Mouse (Mus musculus): ENCODE results near the gene Kcnk18. TPM values are rescaled to one million over a fixed set of nuclear protein-coding genes. Genes with fewer than 3 reads are reported as not detected.
A peak's percentile ranks its signal among the peaks of the same experiment; 100 is the strongest.

Kcnk18 gene
- polyA plus RNA-seq, 1 experiment: not detected

GRCm38 (mm10) chr19:59260718-59261442 lies 41.9 kb downstream of the Kcnk18 start, which contains the start of gene Slc18a2:
TSS of gene Slc18a2 (plus strand) at chr19:59260896.
- TF ChIP-seq CTCF (IDR thresholded peaks at IDR 0.05; ENCODE audit: borderline replicate concordance, extremely low read depth, insufficient read depth, insufficient read length) (no peak), POLR2A (IDR thresholded peaks at IDR 0.05; ENCODE audit: borderline replicate concordance, extremely low read depth, insufficient read depth, insufficient read length, poor library complexity, severe bottlenecking) (no peak)
- DNase-seq (ENCODE audit: low read depth): peak; percentile 71

- DNase-seq (ENCODE audit: low read depth): no peak
- TF ChIP-seq POLR2A (IDR thresholded peaks at IDR 0.05; ENCODE audit: borderline replicate concordance, extremely low read depth, insufficient read depth, insufficient read length, poor library complexity, severe bottlenecking) (no peak), CTCF (IDR thresholded peaks at IDR 0.05; ENCODE audit: borderline replicate concordance, extremely low read depth, insufficient read depth, insufficient read length) (no peak)
Observed at GRCm38 (mm10) chr19:59261604-59262003, 42.6 kb downstream of the Kcnk18 start.

DNA sequence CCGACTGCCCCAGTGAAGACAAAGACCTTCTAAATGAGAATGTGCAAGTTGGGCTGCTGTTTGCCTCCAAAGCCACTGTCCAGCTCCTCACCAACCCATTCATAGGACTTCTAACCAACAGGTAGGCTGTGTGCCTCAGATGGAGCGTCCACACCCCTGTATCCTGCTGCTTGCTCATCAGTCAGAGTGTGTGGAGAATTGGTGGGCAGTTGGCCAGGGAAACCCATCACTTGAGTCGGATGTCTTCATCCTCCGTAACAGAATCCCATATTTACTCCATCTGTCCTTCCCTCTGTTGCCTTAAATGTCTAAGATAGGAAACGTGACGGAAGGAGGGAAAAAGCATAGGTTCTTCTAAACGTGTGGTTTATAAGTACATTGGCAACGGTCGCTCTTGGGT lies 44.2 kb downstream of the Kcnk18 start:
- DNase-seq (ENCODE audit: low read depth): peak; percentile 32

DNA sequence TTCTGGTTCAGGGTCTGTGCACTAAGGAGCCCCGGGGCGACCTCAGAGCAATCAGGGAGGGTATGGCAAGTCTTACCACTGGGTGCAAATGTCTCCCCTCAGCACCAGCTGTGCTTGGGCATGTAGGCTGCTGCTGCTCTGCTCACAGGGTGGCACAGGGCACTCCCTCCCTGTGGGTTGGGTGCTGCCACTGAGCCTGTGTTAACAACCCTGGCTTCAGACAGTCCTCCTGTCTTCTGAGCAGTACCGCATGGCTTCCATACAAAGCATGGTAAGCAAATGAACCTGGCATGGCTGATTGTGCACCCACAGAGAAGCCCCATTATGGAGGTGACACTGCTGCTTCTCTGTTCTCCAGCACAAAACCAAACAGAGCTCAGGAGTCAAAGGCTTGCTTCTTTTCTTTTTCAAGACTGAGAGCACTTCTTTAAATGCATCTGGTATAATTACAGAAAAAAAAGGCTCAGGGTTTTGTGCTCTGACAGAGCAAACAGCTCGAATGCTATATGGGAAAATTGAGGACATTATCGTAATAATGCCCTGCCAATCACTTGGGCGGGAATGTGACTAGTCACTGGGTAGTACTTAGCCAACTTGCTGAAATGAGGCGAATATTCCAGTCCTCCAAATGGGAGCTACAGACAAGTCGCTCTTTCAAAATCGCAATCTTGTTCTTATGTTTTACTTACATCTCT lies 46.0 kb downstream of the Kcnk18 start:
- no peak for TF ChIP-seq CTCF (IDR thresholded peaks at IDR 0.05; ENCODE audit: borderline replicate concordance, extremely low read depth, insufficient read depth, insufficient read length)
- no peak for TF ChIP-seq POLR2A (IDR thresholded peaks at IDR 0.05; ENCODE audit: borderline replicate concordance, extremely low read depth, insufficient read depth, insufficient read length, poor library complexity, severe bottlenecking)
- peak; percentile 90 for DNase-seq (ENCODE audit: low read depth)

More for the DNA sequence above, 44.2 kb downstream of the Kcnk18 start:
- TF ChIP-seq CTCF (IDR thresholded peaks at IDR 0.05; ENCODE audit: borderline replicate concordance, extremely low read depth, insufficient read depth, insufficient read length) (no peak), POLR2A (IDR thresholded peaks at IDR 0.05; ENCODE audit: borderline replicate concordance, extremely low read depth, insufficient read depth, insufficient read length, poor library complexity, severe bottlenecking) (no peak)

- peak; percentile 40 for DNase-seq (ENCODE audit: low read depth)
- TF ChIP-seq POLR2A (IDR thresholded peaks at IDR 0.05; ENCODE audit: borderline replicate concordance, extremely low read depth, insufficient read depth, insufficient read length, poor library complexity, severe bottlenecking) (no peak), CTCF (IDR thresholded peaks at IDR 0.05; ENCODE audit: borderline replicate concordance, extremely low read depth, insufficient read depth, insufficient read length) (no peak)
Observed at GRCm38 (mm10) chr19:59265907-59266306, 46.9 kb downstream of the Kcnk18 start.

DNA sequence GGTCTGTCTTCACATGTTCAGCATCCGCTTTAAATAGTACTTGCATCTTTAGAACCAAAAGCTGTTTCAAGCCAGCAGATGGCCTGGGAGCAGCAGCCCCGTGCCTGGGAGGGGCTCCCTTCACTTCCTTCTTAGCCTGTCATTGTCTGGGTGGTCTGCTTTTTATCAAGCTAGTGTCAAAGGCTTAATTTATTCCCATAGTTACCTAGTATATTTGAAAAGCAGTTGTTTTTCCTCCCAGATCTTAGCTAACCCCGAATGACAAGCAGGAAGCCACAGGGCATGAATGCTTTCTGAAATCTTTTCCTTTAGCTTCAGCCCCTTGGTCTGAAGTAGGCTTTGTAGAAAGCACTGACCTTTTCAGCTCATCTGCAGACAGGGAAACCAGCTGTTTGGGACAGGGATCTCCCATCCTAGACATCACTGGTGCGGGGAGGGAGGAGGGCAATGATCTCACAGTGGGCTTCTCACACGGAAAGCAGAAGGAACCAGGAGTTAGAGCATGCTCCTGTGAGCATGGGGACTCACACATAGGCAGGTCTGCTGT lies 48.5 kb downstream of the Kcnk18 start:
- DNase-seq (ENCODE audit: low read depth): peak; percentile 84
- TF ChIP-seq CTCF (IDR thresholded peaks at IDR 0.05; ENCODE audit: borderline replicate concordance, extremely low read depth, insufficient read depth, insufficient read length) (no peak), POLR2A (IDR thresholded peaks at IDR 0.05; ENCODE audit: borderline replicate concordance, extremely low read depth, insufficient read depth, insufficient read length, poor library complexity, severe bottlenecking) (no peak)

GRCm38 (mm10) chr19:59273190-59273589 lies 54.2 kb downstream of the Kcnk18 start:
- no peak for DNase-seq (ENCODE audit: low read depth)
- TF ChIP-seq POLR2A (IDR thresholded peaks at IDR 0.05; ENCODE audit: borderline replicate concordance, extremely low read depth, insufficient read depth, insufficient read length, poor library complexity, severe bottlenecking) (no peak), CTCF (IDR thresholded peaks at IDR 0.05; ENCODE audit: borderline replicate concordance, extremely low read depth, insufficient read depth, insufficient read length) (no peak)

DNA sequence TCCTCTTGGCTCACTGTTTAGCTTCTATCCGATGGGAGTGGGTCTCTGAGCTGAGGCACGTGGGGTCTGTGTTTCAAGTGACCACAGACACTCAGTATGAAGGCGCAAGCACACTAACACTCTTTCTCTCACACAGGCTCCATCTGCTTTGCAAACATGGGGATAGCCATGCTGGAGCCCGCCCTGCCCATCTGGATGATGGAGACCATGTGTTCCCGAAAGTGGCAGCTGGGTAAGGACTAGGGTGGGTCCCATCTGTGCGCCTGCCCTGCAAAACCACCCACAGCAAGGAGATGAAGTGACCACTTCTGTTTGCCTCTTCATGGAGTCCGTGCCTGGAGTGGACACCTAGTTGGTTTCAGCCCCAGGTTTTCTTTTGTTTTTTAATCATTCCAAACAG lies 57.3 kb downstream of the Kcnk18 start:
- DNase-seq (ENCODE audit: low read depth): no peak
- no peak for TF ChIP-seq POLR2A (IDR thresholded peaks at IDR 0.05; ENCODE audit: borderline replicate concordance, extremely low read depth, insufficient read depth, insufficient read length, poor library complexity, severe bottlenecking)
- no peak for TF ChIP-seq CTCF (IDR thresholded peaks at IDR 0.05; ENCODE audit: borderline replicate concordance, extremely low read depth, insufficient read depth, insufficient read length)

DNA sequence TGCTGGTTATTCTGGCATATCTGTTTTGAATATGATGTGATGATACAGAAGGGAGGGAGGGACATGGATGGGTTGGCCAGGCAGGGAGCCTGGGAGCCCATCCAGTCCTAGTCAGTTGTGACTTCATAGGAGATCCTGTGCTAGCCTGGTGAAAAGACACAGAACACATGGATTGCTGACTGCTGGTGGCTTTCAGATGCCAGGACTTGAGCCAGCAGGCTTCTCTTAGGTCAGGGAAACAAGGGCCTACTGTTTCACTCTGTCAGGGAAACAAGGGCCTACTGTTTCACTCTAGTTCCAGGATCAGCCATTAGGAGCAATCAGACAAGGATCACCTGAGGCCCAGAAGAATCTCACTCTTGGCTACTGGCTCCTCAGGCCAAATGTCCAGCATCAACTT lies 61.8 kb downstream of the Kcnk18 start:
- DNase-seq (ENCODE audit: low read depth): no peak

GRCm38 (mm10) chr19:59282001-59282400 lies 63.0 kb downstream of the Kcnk18 start:
- no peak for DNase-seq (ENCODE audit: low read depth)
- TF ChIP-seq CTCF (IDR thresholded peaks at IDR 0.05; ENCODE audit: borderline replicate concordance, extremely low read depth, insufficient read depth, insufficient read length): no peak

More for the DNA sequence above, 61.8 kb downstream of the Kcnk18 start:
- TF ChIP-seq POLR2A (IDR thresholded peaks at IDR 0.05; ENCODE audit: borderline replicate concordance, extremely low read depth, insufficient read depth, insufficient read length, poor library complexity, severe bottlenecking) (no peak), CTCF (IDR thresholded peaks at IDR 0.05; ENCODE audit: borderline replicate concordance, extremely low read depth, insufficient read depth, insufficient read length) (no peak)

Other genes with a start within 250 kb of the Kcnk18 start
- 46.4 and 51.1 TPM in 2 replicates for gene Shtn1, start 143.1 kb upstream of the Kcnk18 start, polyA plus RNA-seq (2012; rRNA removed)
- 10.5 and 22.5 TPM in 2 replicates for gene Vax1, start 49.2 kb upstream of the Kcnk18 start, polyA plus RNA-seq (2012; rRNA removed)
- 26.1 and 37.8 TPM in 2 replicates for gene Slc18a2, start 41.7 kb downstream of the Kcnk18 start, polyA plus RNA-seq (2012; rRNA removed)
- gene Rps12-ps3, start 103.1 kb downstream of the Kcnk18 start, polyA plus RNA-seq (2012; rRNA removed): 137 and 205 TPM in 2 replicates
- 10.9 and 18.8 TPM in 2 replicates for gene Pdzd8, start 126.6 kb downstream of the Kcnk18 start, polyA plus RNA-seq (2012; rRNA removed)
- gene Emx2, start 239.2 kb downstream of the Kcnk18 start, polyA plus RNA-seq (2012; rRNA removed): 17.7 and 20.7 TPM in 2 replicates